Mouse (Mus musculus) ovary, adult 18-20 months (tissue): ENCODE results near the gene Ckb.
A peak's percentile ranks its signal among the peaks of the same experiment; 100 is the strongest.

Source experiments
- DNase-seq: peaks from one replicate; pipeline ENCODE4 v3.0.0; 2022; ENCODE audit warnings: low spot score, mixed read lengths

Gene Ckb

GRCm38 (mm10) chr12:111692899-111693298 is 20.8 kb upstream of the Ckb start:
- DNase-seq = no peak

GRCm38 (mm10) chr12:111691346-111691872 is 19.3 kb upstream of the Ckb start:
- DNase-seq = no peak

GRCm38 (mm10) chr12:111689426-111689825 is 17.3 kb upstream of the Ckb start:
- no peak for DNase-seq

GRCm38 (mm10) chr12:111688069-111688428 is 15.9 kb upstream of the Ckb start:
- no peak for DNase-seq

GRCm38 (mm10) chr12:111687350-111688068 is 15.4 kb upstream of the Ckb start:
- peak; percentile 72 for DNase-seq

- DNase-seq = no peak
Measured at GRCm38 (mm10) chr12:111686390-111686789, 14.3 kb upstream of the Ckb start.

- DNase-seq = no peak
Measured at GRCm38 (mm10) chr12:111682806-111683205, 10.7 kb upstream of the Ckb start.

GRCm38 (mm10) chr12:111682003-111682402 is 9.9 kb upstream of the Ckb start:
- no peak for DNase-seq

- DNase-seq = no peak
Measured at GRCm38 (mm10) chr12:111681305-111681704, 9.2 kb upstream of the Ckb start.

GRCm38 (mm10) chr12:111680661-111681060 is 8.5 kb upstream of the Ckb start:
- no peak for DNase-seq

- DNase-seq = no peak
Measured at GRCm38 (mm10) chr12:111678997-111679396, 6.9 kb upstream of the Ckb start.

GRCm38 (mm10) chr12:111678670-111678933 is 6.5 kb upstream of the Ckb start:
- no peak for DNase-seq

GRCm38 (mm10) chr12:111677882-111678669 is 5.9 kb upstream of the Ckb start, which contains the start of gene Trmt61a:
Gene Trmt61a, plus strand, starts transcription at chr12:111678105.
- DNase-seq = peak; percentile 80

GRCm38 (mm10) chr12:111677421-111677820 is 5.3 kb upstream of the Ckb start:
- no peak for DNase-seq

GRCm38 (mm10) chr12:111675797-111676580 is 3.9 kb upstream of the Ckb start:
- DNase-seq = no peak

GRCm38 (mm10) chr12:111674850-111675486 is 2.8 kb upstream of the Ckb start:
- DNase-seq = no peak

- DNase-seq = no peak
Measured at GRCm38 (mm10) chr12:111672581-111672980, 443 bp upstream of the Ckb start.

- no peak for DNase-seq
Measured at GRCm38 (mm10) chr12:111671431-111671902, 671 bp downstream of the Ckb start.

GRCm38 (mm10) chr12:111670976-111671375 is 1.2 kb downstream of the Ckb start:
- no peak for DNase-seq

- no peak for DNase-seq
Measured at GRCm38 (mm10) chr12:111670371-111670971, 1.7 kb downstream of the Ckb start.

- no peak for DNase-seq
Measured at GRCm38 (mm10) chr12:111669961-111670360, 2.2 kb downstream of the Ckb start.
